22 mouse cellular contexts compared by ENCODE assay signal in the genomic region with DNA sequence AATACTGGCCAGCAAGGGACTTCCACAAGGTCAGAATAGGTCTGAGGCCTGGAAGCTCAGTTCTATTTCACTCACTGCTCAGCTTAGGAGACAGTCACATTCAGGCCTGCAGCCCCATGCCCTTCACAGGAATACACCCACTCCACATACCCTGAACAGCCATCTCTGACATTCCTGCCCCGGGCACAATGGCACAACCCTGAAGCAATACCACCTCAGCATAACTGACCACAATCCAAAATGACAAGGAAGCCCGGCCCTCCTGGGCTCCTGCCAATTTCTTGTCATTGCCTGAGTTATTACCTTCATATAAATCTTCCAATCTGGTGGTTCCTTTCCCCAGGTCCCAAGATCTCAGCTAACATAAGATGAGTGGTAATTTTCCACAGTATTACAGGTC. TPM values are rescaled to one million over a fixed set of nuclear protein-coding genes. Genes with fewer than 3 reads are reported as not detected.
DNase-seq lines count a peak whose midpoint lies in the region; ATAC-seq lines count a peak whose summit lies in the region.
"Had no signal": no experiment of that assay in that cellular context is flagged by ENCODE, and none has a peak within 500 bp of the region (broad histone marks: within the 10 kb centered on the region; RNA-seq: fewer than 3 reads in every experiment).

No protein-coding gene starts in this region.

- H3K4me2 ChIP-seq in hindbrain, embryonic 12.5 days (replicated peaks): no peak overlapping the region
- H3K4me2 ChIP-seq: hindbrain, embryonic 14.5 days; liver, embryonic 11.5 days; lung, embryonic 14.5 days; midbrain, embryonic 13.5 days; neural tube, embryonic 15.5 days had no signal

- H3K4me1 ChIP-seq in hindbrain, embryonic 12.5 days: no peaks in the 10 kb centered on the region
- H3K4me1 ChIP-seq: limb, embryonic 10.5 days; midbrain, embryonic 13.5 days; neural tube, embryonic 15.5 days had no signal

- no peak for ATAC-seq in hindbrain, embryonic 12.5 days (ENCODE audit: low FRiP score)
- ATAC-seq: intestine, postnatal 0 days; midbrain, embryonic 13.5 days had no signal

- no peak overlapping the region for H3K27ac ChIP-seq in hindbrain, embryonic 12.5 days
- H3K27ac ChIP-seq: hindbrain, embryonic 14.5 days; limb, embryonic 10.5 days; midbrain, embryonic 13.5 days; neural tube, embryonic 15.5 days had no signal

- no peak overlapping the region for H3K4me3 ChIP-seq in hindbrain, embryonic 12.5 days
- H3K4me3 ChIP-seq: limb, embryonic 10.5 days; midbrain, embryonic 13.5 days; myocyte; neural tube, embryonic 15.5 days had no signal

- WGBS in hindbrain, embryonic 12.5 days: 92% methylated on average over 2 of the region's 2 CpGs

- DNase-seq in cerebellum, postnatal 14 days: peak; percentile 2 to 12
- no peak for DNase-seq in cerebellum, postnatal 36 days
- DNase-seq in 416B (ENCODE audit: low read depth): peak; percentile 1
- DNase-seq in adrenal gland, postnatal 10 days: peak; percentile 23
- peak; percentile 66 for DNase-seq in kidney, postnatal 10 days
- no peak for DNase-seq in B cell, adult 2 months
- DNase-seq in spleen, postnatal 4 days (ENCODE audit: low spot score in 2 of 2): no peak
- DNase-seq: cerebellum, adult 8-10 months; gastrocnemius, postnatal 14 days; lung, embryonic 14.5 days; thymus, adult 18-20 months had no signal

- H3K36me3 ChIP-seq in hindbrain, embryonic 12.5 days: no peaks in the 10 kb centered on the region
- H3K36me3 ChIP-seq: limb, embryonic 10.5 days; midbrain, embryonic 13.5 days; neural tube, embryonic 15.5 days had no signal

- H3K9me3 ChIP-seq in hindbrain, embryonic 12.5 days (replicated peaks): no peaks in the 10 kb centered on the region
- H3K9me3 ChIP-seq: limb, embryonic 10.5 days; midbrain, embryonic 13.5 days; neural tube, embryonic 15.5 days had no signal

- no peaks in the 10 kb centered on the region for H3K27me3 ChIP-seq in hindbrain, embryonic 12.5 days
- H3K27me3 ChIP-seq: midbrain, embryonic 13.5 days; neural tube, embryonic 15.5 days had no signal

- H3K9ac ChIP-seq in hindbrain, embryonic 12.5 days: no peak overlapping the region
- H3K9ac ChIP-seq: hindbrain, embryonic 14.5 days; lung, embryonic 14.5 days; midbrain, embryonic 13.5 days; neural tube, embryonic 15.5 days had no signal

RNA-seq across cellular contexts. Expression of gene Sult1c2, which starts 28.3 kb away (rescaled TPM):
- total RNA-seq in adrenal gland, postnatal 10 days (2021): 1 to 10 TPM; 2.5 to 4.4 TPM
- not detected in 2 replicates for polyA plus RNA-seq in hindbrain, embryonic 12.5 days (2016; fragmentation: Nextera tagmentation; extraction: Ambion mirVana)
- total RNA-seq: gastrocnemius, postnatal 14 days had no signal
- polyA plus RNA-seq: C2C12; embryonic facial prominence, embryonic 14.5 days; heart, postnatal 0 days; hindbrain, embryonic 14.5 days; limb, embryonic 10.5 days; liver, embryonic 11.5 days; lung, embryonic 14.5 days; midbrain, embryonic 13.5 days; myocyte; neural tube, embryonic 15.5 days had no signal

Comparison
In these comparisons a context has a peak if more than half of its experiments do, and no peak if none do; other contexts are left out.
1. DNase-seq: peak in cerebellum, postnatal 14 days (2 of 2), 416B (single experiment), adrenal gland, postnatal 10 days (single experiment) and kidney, postnatal 10 days (single experiment); none in cerebellum, postnatal 36 days (0 of 2), B cell, adult 2 months (0 of 2) and spleen, postnatal 4 days (0 of 2).